Mouse (Mus musculus) CH12.LX (cell line): ENCODE results near the gene Blvra. TPM values are rescaled to one million over a fixed set of nuclear protein-coding genes. Genes with fewer than 3 reads are reported as not detected.

Source experiments
- DNase-seq: peaks from one replicate; pipeline ENCODE4 v3.0.0-alpha.2; 2013; ENCODE audit errors: extremely low read depth
- H3K27ac ChIP-seq: 2 replicates; pipeline ENCODE4 v1.5.1; 2012; ENCODE audit warnings: low read depth, mild to moderate bottlenecking, control low read depth, moderate library complexity; ENCODE audit not compliant: insufficient read depth
- H3K27me3 ChIP-seq: replicated peaks from 2 replicates; pipeline ENCODE3; 2012; ENCODE audit warnings: inconsistent platforms
- H3K36me3 ChIP-seq, 2 experiments: replicated peaks in 1 of 2; 2 replicates each; pipeline versions ENCODE3 to v1.6.1; 2012; ENCODE audit warnings: inconsistent platforms in 1 of 2, low read length in 1 of 2, mild to moderate bottlenecking in 1 of 2, mixed read lengths in 1 of 2, moderate library complexity in 1 of 2; ENCODE audit not compliant: control insufficient read depth in 1 of 2, insufficient read depth in 1 of 2
- H3K4me1 ChIP-seq, 2 experiments: 2 replicates each; pipeline ENCODE4 v1.6.1; 2012; ENCODE audit warnings: inconsistent platforms in 1 of 2, moderate library complexity in 1 of 2; ENCODE audit not compliant: insufficient read depth in 2 of 2, control insufficient read depth in 1 of 2
- H3K4me2 ChIP-seq: 2 replicates; pipeline ENCODE4 v1.6.1; 2012; ENCODE audit warnings: low read depth, mild to moderate bottlenecking, control low read depth; ENCODE audit not compliant: poor library complexity, insufficient read depth, severe bottlenecking
- H3K4me3 ChIP-seq, 3 experiments: fragments of 150-350 bp in 1 of 3; sonication (generic) in 1 of 3; replicated peaks in 1 of 3; 2 replicates each; pipeline versions ENCODE3 to v1.5.1; 2011 to 2012; ENCODE audit warnings: low read depth in 2 of 3, low read length in 2 of 3, mild to moderate bottlenecking in 2 of 3, moderate library complexity in 2 of 3, control low read depth in 1 of 3, improper control_type of control experiment in 1 of 3, inconsistent platforms in 1 of 3, mixed read lengths in 1 of 3; ENCODE audit not compliant: poor library complexity in 1 of 3
- H3K79me2 ChIP-seq: replicated peaks from 2 replicates; pipeline ENCODE4 v1.6.1; 2012; ENCODE audit warnings: mild to moderate bottlenecking, moderate library complexity; ENCODE audit not compliant: control insufficient read depth, poor library complexity, insufficient read depth, severe bottlenecking; ENCODE audit errors: extremely low read depth
- H3K9ac ChIP-seq: 2 replicates; pipeline ENCODE4 v1.6.1; 2012; ENCODE audit warnings: low read depth, mild to moderate bottlenecking, control low read depth, moderate library complexity; ENCODE audit not compliant: insufficient read depth
- H3K9me3 ChIP-seq: replicated peaks from 2 replicates; pipeline ENCODE3; 2012; ENCODE audit warnings: low read length, inconsistent platforms, mixed read lengths
- CHD2 ChIP-seq: IDR thresholded peaks from 2 replicates; pipeline ENCODE4 v1.6.1; 2011; ENCODE audit warnings: low read length, improper control_type of control experiment
- E2F4 ChIP-seq: IDR thresholded peaks from 2 replicates; pipeline ENCODE4 v1.6.1; 2011; ENCODE audit warnings: low read depth, low read length, improper control_type of control experiment; ENCODE audit not compliant: insufficient replicate concordance
- ETS1 ChIP-seq: conservative IDR thresholded peaks from 2 replicates; pipeline ENCODE4 v1.6.1; 2012; ENCODE audit warnings: low read depth, mild to moderate bottlenecking, inconsistent platforms, low read length, improper control_type of control experiment, moderate library complexity
- GABPA ChIP-seq: IDR thresholded peaks from 2 replicates; pipeline ENCODE4 v1.6.1; 2012; ENCODE audit warnings: low read depth, low read length, improper control_type of control experiment, inconsistent platforms; ENCODE audit not compliant: insufficient replicate concordance
- JUN ChIP-seq: IDR thresholded peaks from 2 replicates; pipeline ENCODE4 v1.6.1; 2011; ENCODE audit warnings: low read depth, mild to moderate bottlenecking, low read length, improper control_type of control experiment, moderate library complexity; ENCODE audit not compliant: insufficient read depth
- JUND ChIP-seq: conservative IDR thresholded peaks from 2 replicates; pipeline ENCODE4 v1.6.1; 2011; ENCODE audit warnings: low read depth, low read length, improper control_type of control experiment
- KAT2A ChIP-seq: IDR thresholded peaks from 2 replicates; pipeline ENCODE4 v1.6.1; 2012; ENCODE audit warnings: low read length, improper control_type of control experiment, inconsistent platforms; ENCODE audit not compliant: insufficient replicate concordance
- MAX ChIP-seq: IDR thresholded peaks from 2 replicates; pipeline ENCODE4 v1.6.1; 2011; ENCODE audit warnings: low read length, improper control_type of control experiment
- MAZ ChIP-seq: IDR thresholded peaks from 2 replicates; pipeline ENCODE4 v1.6.1; 2012; ENCODE audit warnings: low read depth, mild to moderate bottlenecking, inconsistent platforms, low read length, improper control_type of control experiment, moderate library complexity
- MYC ChIP-seq: IDR thresholded peaks from 2 replicates; pipeline ENCODE4 v1.6.1; 2011; ENCODE audit warnings: low read depth, mild to moderate bottlenecking, improper control_type of control experiment, low read length
- NELFE ChIP-seq: IDR thresholded peaks from 2 replicates; pipeline ENCODE4 v1.6.1; 2011; ENCODE audit warnings: low read depth, low read length, improper control_type of control experiment
- NRF1 ChIP-seq: IDR thresholded peaks from 2 replicates; pipeline ENCODE4 v1.6.1; 2014; ENCODE audit warnings: low read depth, mild to moderate bottlenecking, inconsistent platforms, low read length, improper control_type of control experiment, moderate library complexity
- POLR2AphosphoS2 ChIP-seq: IDR thresholded peaks from 2 replicates; pipeline ENCODE4 v1.6.1; 2011; ENCODE audit warnings: low read depth, low read length, improper control_type of control experiment
- RAD21 ChIP-seq: IDR thresholded peaks from 2 replicates; pipeline ENCODE4 v1.6.1; 2011; ENCODE audit warnings: low read depth, mild to moderate bottlenecking, low read length, improper control_type of control experiment, moderate library complexity
- SIN3A ChIP-seq: IDR thresholded peaks from 2 replicates; pipeline ENCODE4 v1.6.1; 2012; ENCODE audit warnings: low read length, improper control_type of control experiment, inconsistent platforms
- SMC3 ChIP-seq: IDR thresholded peaks from 2 replicates; pipeline ENCODE4 v1.6.1; 2011; ENCODE audit warnings: low read depth, low read length, improper control_type of control experiment
- TBP ChIP-seq: conservative IDR thresholded peaks from 2 replicates; pipeline ENCODE4 v1.6.1; 2011; ENCODE audit warnings: low read depth, low read length, improper control_type of control experiment
- UBTF ChIP-seq: IDR thresholded peaks from 2 replicates; pipeline ENCODE4 v1.6.1; 2012; ENCODE audit warnings: low read depth, mild to moderate bottlenecking, inconsistent platforms, low read length, improper control_type of control experiment, moderate library complexity
- USF1 ChIP-seq: IDR thresholded peaks from 2 replicates; pipeline ENCODE4 v1.6.1; 2014; ENCODE audit warnings: low read depth, mild to moderate bottlenecking, inconsistent platforms, low read length, improper control_type of control experiment
- ZC3H11A ChIP-seq: IDR thresholded peaks from 2 replicates; pipeline ENCODE4 v1.6.1; 2012; ENCODE audit warnings: low read depth, mild to moderate bottlenecking, inconsistent platforms, low read length, improper control_type of control experiment
- ZKSCAN1 ChIP-seq: IDR thresholded peaks from 2 replicates; pipeline ENCODE4 v1.6.1; 2012; ENCODE audit warnings: low read depth, inconsistent platforms, low read length, improper control_type of control experiment, borderline replicate concordance
- dilution Hi-C: fragments of 300-500 bp; cut with MboI; formaldehyde crosslinking; loops from 2 replicates; pipeline ENCODE4 v1.14.3; 2020; ENCODE audit warnings: low sequenced_read_pairs; ENCODE audit not compliant: extremely low pct_unique_long_range_greater_than_20kb, extremely low pct_ligation_motif_present
- in situ Hi-C: fragments of 300-500 bp; cut with MboI; formaldehyde crosslinking; loops from 3 replicates; pipeline ENCODE4 v1.14.3; 2019; ENCODE audit warnings: low sequenced_read_pairs, low pct_ligation_motif_present, low pct_unique_long_range_greater_than_20kb, mixed read lengths
- polyA plus RNA-seq: library from polyadenylated mRNA; unstranded; fragments of >175 nt; gene quantifications from 2 replicates; pipeline ENCODE4 v1.2.1, GENCODE M21; 2012; ENCODE audit warnings: low read depth; ENCODE audit not compliant: insufficient read length
- total RNA-seq, 2 experiments: library from RNA; depleted of rRNA; stranded (reverse); fragments of 300-350 nt in 1 of 2; fragments of >200 nt in 1 of 2; gene quantifications; 2 replicates each; pipeline ENCODE4 v1.2.3; 2012 to 2014

Gene Blvra
- total and polyA plus RNA-seq, 3 experiments: 38.4 to 69.0 (median 44.4) TPM

- in situ Hi-C loops (no loop called here), dilution Hi-C loops (no loop called here)
- Histone ChIP-seq H3K4me3 (no peak overlapping the region), H3K4me2 (no peak overlapping the region), H3K27me3 (no peaks in the 10 kb centered on the region), H3K9ac (no peak overlapping the region), H3K9me3 (peaks cover 9% of the 10 kb centered on the region), H3K27ac (no peak overlapping the region), H3K79me2 (peaks cover 21% of the 10 kb centered on the region), H3K36me3 (peaks cover 19 to 43% of the 10 kb centered on the region in 2 experiments), H3K4me1 (peaks cover 15 to 55% of the 10 kb centered on the region in 2 experiments)
- no peak for DNase-seq
- no peak for TF ChIP-seq TBP
- TF ChIP-seq SIN3A: no peak
- no peak for TF ChIP-seq ZKSCAN1
- TF ChIP-seq NRF1: no peak
- no peak for TF ChIP-seq MAX
- TF ChIP-seq KAT2A: no peak
- no peak for TF ChIP-seq CHD2
- TF ChIP-seq MYC: no peak
- TF ChIP-seq ETS1: no peak
Observed at GRCm38 (mm10) chr2:127137838-127138420, 67.5 kb downstream of the Blvra start.

- Histone ChIP-seq H3K27ac (no peak overlapping the region), H3K4me3 (no peak overlapping the region)
- TF ChIP-seq GABPA: no peak
- no peak for TF ChIP-seq ZC3H11A
- TF ChIP-seq SMC3: no peak
- no peak for TF ChIP-seq RAD21
- TF ChIP-seq, all 38 proteins: peak for 0
- H3K4me2 ChIP-seq: no peak overlapping the region
- H3K27me3 ChIP-seq: no peaks in the 10 kb centered on the region
- in situ Hi-C loops: no loop called here
- dilution Hi-C loops: no loop called here
- H3K36me3 ChIP-seq: peaks cover 19 to 43% of the 10 kb centered on the region in 2 experiments
- peaks cover 15 to 54% of the 10 kb centered on the region in 2 experiments for H3K4me1 ChIP-seq
- H3K79me2 ChIP-seq: peaks cover 15% of the 10 kb centered on the region
- no peak overlapping the region for H3K9ac ChIP-seq
- no peak for DNase-seq
- H3K9me3 ChIP-seq: peaks cover 9% of the 10 kb centered on the region
Observed at GRCm38 (mm10) chr2:127138449-127138848, 68.0 kb downstream of the Blvra start.

GRCm38 (mm10) chr2:127139094-127139493 lies 68.6 kb downstream of the Blvra start:
- H3K27me3 ChIP-seq: no peaks in the 10 kb centered on the region
- H3K4me1 ChIP-seq: peaks cover 18 to 61% of the 10 kb centered on the region in 2 experiments
- H3K4me2 ChIP-seq: no peak overlapping the region
- in situ Hi-C loops (no loop called here), dilution Hi-C loops (no loop called here)
- H3K9ac ChIP-seq: no peak overlapping the region
- TF ChIP-seq UBTF: no peak
- TF ChIP-seq ZC3H11A: no peak
- TF ChIP-seq RAD21: no peak
- no peak for TF ChIP-seq KAT2A
- TF ChIP-seq NELFE: no peak
- no peak for TF ChIP-seq JUND
- no peak for TF ChIP-seq ZKSCAN1
- no peak for TF ChIP-seq TBP
- no peak for TF ChIP-seq MAZ
- TF ChIP-seq JUN: no peak
- no peak for TF ChIP-seq E2F4
- TF ChIP-seq MAX: no peak
- no peak for TF ChIP-seq POLR2AphosphoS2
- no peak for TF ChIP-seq SIN3A
- TF ChIP-seq USF1: no peak
- no peak for TF ChIP-seq GABPA
- no peak for TF ChIP-seq ETS1
- no peak overlapping the region for H3K4me3 ChIP-seq
- H3K27ac ChIP-seq: no peak overlapping the region
- peaks cover 15% of the 10 kb centered on the region for H3K79me2 ChIP-seq
- peaks cover 19 to 43% of the 10 kb centered on the region in 2 experiments for H3K36me3 ChIP-seq
- peaks cover 9% of the 10 kb centered on the region for H3K9me3 ChIP-seq
- no peak for DNase-seq
